Mouse (Mus musculus) olfactory bulb, adult 2 months (tissue): ENCODE results near the gene Rad51ap1. TPM values are rescaled to one million over a fixed set of nuclear protein-coding genes. Genes with fewer than 3 reads are reported as not detected.

ENCODE experiments used
- H3K27ac ChIP-seq: fragments of 200-500 bp; 2 replicates; pipeline ENCODE4 v1.5.1; 2012; ENCODE audit warnings: low read depth, low read length; ENCODE audit not compliant: insufficient read depth
- H3K4me1 ChIP-seq: fragments of 200-500 bp; 2 replicates; pipeline ENCODE4 v1.6.1; 2012; ENCODE audit warnings: low read length; ENCODE audit not compliant: control insufficient read depth, insufficient read depth
- H3K4me3 ChIP-seq: fragments of 200-500 bp; 2 replicates; pipeline ENCODE4 v1.5.1; 2012; ENCODE audit warnings: mild to moderate bottlenecking, low read depth, low read length, moderate library complexity; ENCODE audit not compliant: insufficient read depth
- CTCF ChIP-seq: fragments of 200-500 bp; IDR thresholded peaks from 2 replicates; pipeline ENCODE4 v1.5.1; 2012; ENCODE audit warnings: low read depth, mild to moderate bottlenecking, low read length, moderate library complexity; ENCODE audit not compliant: insufficient read depth
- POLR2A ChIP-seq: fragments of 200-500 bp; IDR thresholded peaks from 2 replicates; pipeline ENCODE4 v1.6.1; 2012; ENCODE audit warnings: mild to moderate bottlenecking, low read depth, low read length, moderate library complexity; ENCODE audit not compliant: insufficient read depth
- WGBS: fragments of 180-500 bp; shearing (Covaris S2); methylation state at CpG from one replicate; pipeline ENCODE4 v1.1.7; 2018; 5-methylcytosine and 5-hydroxymethylcytosine counted together
- polyA plus RNA-seq: library from polyadenylated mRNA; stranded (reverse); fragments of >200 nt; gene quantifications from 2 replicates; pipeline ENCODE4 v1.2.4, GENCODE M21; 2012; ENCODE audit warnings: low replicate concordance; ENCODE audit not compliant: missing spikeins, insufficient read depth, insufficient read length

The Rad51ap1 gene
- polyA plus RNA-seq, 1 experiment: not detected

DNA sequence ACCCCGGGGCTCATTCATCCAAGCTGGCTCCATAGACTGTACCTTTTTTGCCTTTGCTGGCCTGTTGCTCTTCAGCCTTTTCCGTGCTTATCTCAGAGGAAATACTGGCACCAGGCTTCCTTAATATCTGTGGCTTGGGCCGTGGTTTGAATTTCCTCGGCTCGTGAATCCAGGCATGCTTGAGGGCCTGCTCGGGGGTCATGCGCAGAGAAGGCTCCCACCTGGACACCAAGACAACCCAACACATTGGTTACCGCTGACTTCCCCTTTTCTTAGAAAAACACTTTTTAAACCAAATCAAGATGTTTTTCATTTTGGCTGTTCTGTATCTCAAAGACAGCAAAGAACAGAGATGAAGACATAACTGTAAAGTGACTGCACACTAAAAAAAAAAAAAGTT lies 62.3 kb downstream of the Rad51ap1 start:
- H3K4me3 ChIP-seq: no peak overlapping the region
- H3K4me1 ChIP-seq: no peaks in the 10 kb centered on the region
- 84% methylated on average over 8 of the region's 8 CpGs for WGBS
- no peak for TF ChIP-seq POLR2A
- TF ChIP-seq CTCF: no peak
- no peak overlapping the region for H3K27ac ChIP-seq

Other genes with a start within 250 kb of the Rad51ap1 start
- not detected in 2 replicates for gene Kcna6, start 198.9 kb downstream of the Rad51ap1 start, polyA plus RNA-seq
- not detected in 2 replicates for gene Ndufa9, start 90.5 kb downstream of the Rad51ap1 start, polyA plus RNA-seq
- gene Akap3, start 86.5 kb downstream of the Rad51ap1 start, polyA plus RNA-seq: not detected in 2 replicates
- gene Dyrk4, start 17.7 kb downstream of the Rad51ap1 start, polyA plus RNA-seq: not detected in 2 replicates
- not detected in 2 replicates for gene D6Wsu163e, start 375 bp upstream of the Rad51ap1 start, polyA plus RNA-seq
- not detected in 2 replicates for gene Fgf6, start 76.0 kb upstream of the Rad51ap1 start, polyA plus RNA-seq
- not detected in 2 replicates for gene Fgf23, start 133.3 kb upstream of the Rad51ap1 start, polyA plus RNA-seq
- gene Tigar, start 170.0 kb upstream of the Rad51ap1 start, polyA plus RNA-seq: not detected in 2 replicates
- 47.9 TPM in 1 of 2 replicates, not detected in the other for gene Ccnd2, start 212.6 kb upstream of the Rad51ap1 start, polyA plus RNA-seq